Mouse (Mus musculus) limb, embryonic 14.5 days (tissue): ENCODE measurements around the gene Dmbx1. TPM values are rescaled to one million over a fixed set of nuclear protein-coding genes. Genes with fewer than 3 reads are reported as not detected.
A peak's percentile ranks its signal among the peaks of the same experiment; 100 is the strongest.

Experiments
- ATAC-seq: fragments of 200-750 bp; cut with Nextera tagmentation; 2 replicates; pipeline ENCODE4 v1.8.0; 2017; ENCODE audit warnings: low read depth, moderate number of reproducible peaks, moderate TSS enrichment; ENCODE audit not compliant: low FRiP score
- DNase-seq: peaks from one replicate; pipeline ENCODE4 v3.0.0-alpha.2; 2015; ENCODE audit warnings: low spot score
- H3K27ac ChIP-seq: fragments of 300-500 bp; sonication (generic); replicated peaks from 2 replicates; pipeline ENCODE4 v1.5.1; 2014; ENCODE audit warnings: low read depth, mild to moderate bottlenecking, low read length, moderate library complexity, mixed read lengths
- H3K27me3 ChIP-seq: fragments of 300-500 bp; sonication (generic); 2 replicates; pipeline ENCODE4 v1.6.1; 2014; ENCODE audit warnings: low read length, mixed read lengths; ENCODE audit not compliant: control insufficient read depth, insufficient read depth
- H3K36me3 ChIP-seq: fragments of 300-500 bp; sonication (generic); 2 replicates; pipeline ENCODE4 v1.6.1; 2014; ENCODE audit warnings: mild to moderate bottlenecking, low read length, moderate library complexity, mixed read lengths; ENCODE audit not compliant: control insufficient read depth, insufficient read depth
- H3K4me1 ChIP-seq: fragments of 300-500 bp; sonication (generic); 2 replicates; pipeline ENCODE4 v1.6.1; 2014; ENCODE audit warnings: antibody characterized with exemption, low read length, mixed read lengths; ENCODE audit not compliant: control insufficient read depth, insufficient read depth
- H3K4me2 ChIP-seq: fragments of 300-500 bp; sonication (generic); replicated peaks from 2 replicates; pipeline ENCODE4 v1.6.1; 2014; ENCODE audit warnings: low read depth, mild to moderate bottlenecking, low read length, moderate library complexity; ENCODE audit not compliant: severe bottlenecking
- H3K4me3 ChIP-seq: fragments of 300-500 bp; sonication (generic); replicated peaks from 2 replicates; pipeline ENCODE4 v1.5.1; 2014; ENCODE audit warnings: low read length
- H3K9ac ChIP-seq: fragments of 300-500 bp; sonication (generic); 2 replicates; pipeline ENCODE4 v1.6.1; 2014; ENCODE audit warnings: mild to moderate bottlenecking, low read depth, low read length, moderate library complexity; ENCODE audit not compliant: severe bottlenecking
- H3K9me3 ChIP-seq: fragments of 300-500 bp; sonication (generic); 2 replicates; pipeline ENCODE4 v1.6.1; 2016; ENCODE audit warnings: low read length; ENCODE audit not compliant: control insufficient read depth
- POLR2A ChIP-seq: fragments of 200-500 bp; IDR thresholded peaks from 2 replicates; pipeline ENCODE4 v1.8.0; 2012; ENCODE audit warnings: inconsistent platforms, mild to moderate bottlenecking, moderate library complexity, borderline replicate concordance; ENCODE audit not compliant: insufficient read depth, insufficient read length; ENCODE audit errors: extremely low read depth
- whole genome bisulfite sequencing: fragments of 180-500 bp; shearing (Covaris S2); extraction: QIAGEN DNeasy Blood & Tissue Kit; methylation state at CpG from one replicate; pipeline ENCODE4 v1.1.7; 2014; 5-methylcytosine and 5-hydroxymethylcytosine counted together
- polyA plus RNA-seq, 2 experiments: library from polyadenylated mRNA; depleted of rRNA in 1 of 2; stranded (reverse) in 1 of 2; unstranded in 1 of 2; fragments of >200 nt; fragmentation: Nextera tagmentation in 1 of 2; extraction: Ambion mirVana in 1 of 2; gene quantifications; 2 replicates each; pipeline versions ENCODE4 v1.2.1 to v1.2.3; 2012 to 2014

Dmbx1 gene
- polyA plus RNA-seq, 2 experiments: 0.05 TPM; not detected in 1

DNA sequence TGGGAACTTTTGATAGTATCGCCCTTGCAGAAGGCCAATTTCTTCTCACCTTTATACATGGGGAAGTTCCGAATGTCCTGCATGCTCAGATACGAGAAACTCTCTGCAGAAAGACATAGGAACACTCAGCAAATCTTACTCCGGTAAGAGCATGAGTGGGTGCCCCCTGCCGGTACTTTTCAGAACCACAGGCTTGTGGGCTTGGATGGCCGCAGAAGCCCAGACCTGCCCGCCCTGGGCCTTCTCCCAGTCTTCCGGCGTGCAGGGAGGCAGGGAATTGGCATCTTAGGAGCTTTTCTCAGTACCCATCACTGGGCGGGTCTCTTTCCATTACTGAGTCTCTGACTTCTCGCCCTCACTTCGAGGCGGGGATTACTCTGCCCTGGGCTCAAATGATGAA is 44.4 kb upstream of the Dmbx1 start:
- DNase-seq (peak; percentile 64), ATAC-seq (peak; percentile 44; the same call in 1 of the 2 replicates)
- Histone ChIP-seq H3K9ac (no peak overlapping the region), H3K36me3 (no peaks in the 10 kb centered on the region), H3K27me3 (peaks cover 27% of the 10 kb centered on the region), H3K27ac (no peak overlapping the region), H3K9me3 (no peaks in the 10 kb centered on the region), H3K4me2 (no peak overlapping the region), H3K4me1 (no peaks in the 10 kb centered on the region), H3K4me3 (no peak overlapping the region)
- no peak for TF ChIP-seq POLR2A
- 2% methylated on average over 13 of the region's 13 CpGs for WGBS

- Histone ChIP-seq H3K36me3 (no peaks in the 10 kb centered on the region), H3K9ac (no peak overlapping the region), H3K9me3 (no peaks in the 10 kb centered on the region), H3K27ac (no peak overlapping the region), H3K4me1 (no peaks in the 10 kb centered on the region), H3K4me3 (no peak overlapping the region), H3K4me2 (no peak overlapping the region), H3K27me3 (peaks cover 59% of the 10 kb centered on the region)
- under 1% methylated on average over 7 of the region's 8 CpGs for WGBS
- DNase-seq: peak; percentile 77
- no peak for TF ChIP-seq POLR2A
- 0 out of 2 replicates have a peak, but pooled peaks have one; percentile 49 for ATAC-seq
Observed at GRCm38 (mm10) chr4:115980676-115981075, 41.0 kb upstream of the Dmbx1 start.

GRCm38 (mm10) chr4:115979437-115979836 is 39.7 kb upstream of the Dmbx1 start:
- no peak for ATAC-seq
- H3K4me3 ChIP-seq: peak overlapping the region; percentile 33
- H3K4me1 ChIP-seq: no peaks in the 10 kb centered on the region
- 1% methylated on average over 33 of the region's 39 CpGs for WGBS
- H3K9me3 ChIP-seq: no peaks in the 10 kb centered on the region
- no peak for DNase-seq
- peak overlapping the region; percentile 38 for H3K9ac ChIP-seq
- no peak for TF ChIP-seq POLR2A
- H3K27ac ChIP-seq: no peak overlapping the region
- no peaks in the 10 kb centered on the region for H3K36me3 ChIP-seq
- H3K4me2 ChIP-seq: peak overlapping the region; percentile 56
- peaks cover 68% of the 10 kb centered on the region for H3K27me3 ChIP-seq

GRCm38 (mm10) chr4:115978911-115979310 is 39.2 kb upstream of the Dmbx1 start:
- WGBS: 4% methylated on average over 4 of the region's 4 CpGs
- no peak for ATAC-seq
- no peak overlapping the region for H3K4me3 ChIP-seq

GRCm38 (mm10) chr4:115972543-115972942 is 32.8 kb upstream of the Dmbx1 start:
- H3K36me3 ChIP-seq: no peaks in the 10 kb centered on the region
- peaks cover 57% of the 10 kb centered on the region for H3K27me3 ChIP-seq
- H3K4me3 ChIP-seq: no peak overlapping the region
- ATAC-seq (no peak), DNase-seq (no peak)
- no peak overlapping the region for H3K27ac ChIP-seq
- 44% methylated on average over 24 of the region's 24 CpGs for WGBS
- no peak overlapping the region for H3K9ac ChIP-seq
- no peak overlapping the region for H3K4me2 ChIP-seq
- TF ChIP-seq POLR2A: no peak
- no peaks in the 10 kb centered on the region for H3K9me3 ChIP-seq
- H3K4me1 ChIP-seq: no peaks in the 10 kb centered on the region

More at GRCm38 (mm10) chr4:115978911-115979310, 39.2 kb upstream of the Dmbx1 start:
- Histone ChIP-seq H3K27me3 (peaks cover 70% of the 10 kb centered on the region), H3K4me1 (no peaks in the 10 kb centered on the region), H3K9me3 (no peaks in the 10 kb centered on the region), H3K36me3 (no peaks in the 10 kb centered on the region), H3K27ac (no peak overlapping the region), H3K9ac (peak overlapping the region; percentile 38; the same call in 1 of the 2 replicates), H3K4me2 (peak overlapping the region; percentile 56; the same call in 1 of the 2 replicates)
- no peak for DNase-seq
- TF ChIP-seq POLR2A: no peak

GRCm38 (mm10) chr4:115964446-115964845 is 24.7 kb upstream of the Dmbx1 start:
- H3K27ac ChIP-seq: no peak overlapping the region
- 13% methylated on average over 5 of the region's 5 CpGs for WGBS
- no peak overlapping the region for H3K4me2 ChIP-seq
- no peaks in the 10 kb centered on the region for H3K4me1 ChIP-seq
- no peak for ATAC-seq
- H3K4me3 ChIP-seq: no peak overlapping the region
- H3K9ac ChIP-seq: no peak overlapping the region
- no peaks in the 10 kb centered on the region for H3K9me3 ChIP-seq
- no peak for DNase-seq
- H3K36me3 ChIP-seq: no peaks in the 10 kb centered on the region
- no peak for TF ChIP-seq POLR2A
- H3K27me3 ChIP-seq: peaks cover 76% of the 10 kb centered on the region
